Mouse (Mus musculus): ENCODE results near the gene Ccz1. TPM values are rescaled to one million over a fixed set of nuclear protein-coding genes. Genes with fewer than 3 reads are reported as not detected.

The Ccz1 gene
- polyA plus RNA-seq, 1 experiment: 48.2 TPM

Other genes with a start within 250 kb of the Ccz1 start
- 20.0 and 20.1 TPM in 2 replicates for gene Eif2ak1, start 197.1 kb downstream of the Ccz1 start, polyA plus RNA-seq (2012; ENCODE audit: insufficient read depth, insufficient read length, missing spikeins)
- not detected in 2 replicates for gene Ankrd61, start 117.2 kb downstream of the Ccz1 start, polyA plus RNA-seq (2012; ENCODE audit: insufficient read depth, insufficient read length, missing spikeins)
- gene Aimp2, start 105.0 kb downstream of the Ccz1 start, polyA plus RNA-seq (2012; ENCODE audit: insufficient read depth, insufficient read length, missing spikeins): 17.7 and 21.1 TPM in 2 replicates
- gene Pms2, start 104.9 kb downstream of the Ccz1 start, polyA plus RNA-seq (2012; ENCODE audit: insufficient read depth, insufficient read length, missing spikeins): 2.9 and 3.0 TPM in 2 replicates
- gene Gm42421, start 86.7 kb downstream of the Ccz1 start, polyA plus RNA-seq (2012; ENCODE audit: insufficient read depth, insufficient read length, missing spikeins): not detected in 2 replicates
- gene Rsph10b, start 81.8 kb downstream of the Ccz1 start, polyA plus RNA-seq (2012; ENCODE audit: insufficient read depth, insufficient read length, missing spikeins): not detected in 2 replicates
- gene Ocm, start 11.8 kb upstream of the Ccz1 start, polyA plus RNA-seq (2012; ENCODE audit: insufficient read depth, insufficient read length, missing spikeins): not detected in 2 replicates
- 18.5 and 18.8 TPM in 2 replicates for gene Lmtk2, start 85.6 kb upstream of the Ccz1 start, polyA plus RNA-seq (2012; ENCODE audit: insufficient read depth, insufficient read length, missing spikeins)
- gene Bhlha15, start 175.4 kb upstream of the Ccz1 start, polyA plus RNA-seq (2012; ENCODE audit: insufficient read depth, insufficient read length, missing spikeins): not detected in 2 replicates
- gene Tecpr1, start 208.7 kb upstream of the Ccz1 start, polyA plus RNA-seq (2012; ENCODE audit: insufficient read depth, insufficient read length, missing spikeins): 25.9 and 41.4 TPM in 2 replicates
- 230 and 282 TPM in 2 replicates for gene Bri3, start 229.6 kb upstream of the Ccz1 start, polyA plus RNA-seq (2012; ENCODE audit: insufficient read depth, insufficient read length, missing spikeins)

Measured in brown adipose tissue, adult 24 weeks (tissue).